Mouse (Mus musculus): ENCODE results near the gene Rhof.

DNA sequence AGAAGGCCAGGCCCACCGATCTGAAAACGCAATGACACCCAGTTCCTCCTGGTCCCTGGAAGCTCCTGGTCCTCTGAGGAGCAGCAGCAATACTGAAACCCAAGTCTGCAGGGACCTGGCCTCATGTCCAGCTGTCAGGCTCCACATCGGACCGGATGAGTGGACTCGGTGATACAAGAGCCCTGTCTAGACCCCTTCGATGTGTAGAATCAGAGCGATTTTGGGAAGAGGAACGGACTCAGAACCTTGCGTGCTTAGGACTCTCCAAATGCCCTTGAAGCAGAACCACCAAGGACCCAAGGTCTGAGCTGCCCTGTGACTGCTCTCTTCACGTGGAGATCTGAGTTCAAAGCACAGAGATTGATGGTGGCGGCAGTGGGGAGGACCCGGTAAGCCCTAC is 64.4 kb downstream of the Rhof start, which contains the start of gene Tmem120b:
- no peak for TF ChIP-seq ZNF384 (IDR thresholded peaks at IDR 0.05; ENCODE audit: low read depth, low read length)
- TF ChIP-seq CHD2 (IDR thresholded peaks at IDR 0.05; ENCODE audit: low read depth, low read length), result no peak
- no peak for TF ChIP-seq HCFC1 (IDR thresholded peaks at IDR 0.05; ENCODE audit: borderline replicate concordance, insufficient read depth, low read length)
